Mouse (Mus musculus): ENCODE measurements at regions not wholly inside any gene's neighbourhood (a gene's known extent, or its start where the extent isn't known, plus 50 kb on each side); places are given as distances from the start of the nearest gene placed in this dataset.
A peak's percentile ranks its signal among the peaks of the same experiment; 100 is the strongest.

DNA sequence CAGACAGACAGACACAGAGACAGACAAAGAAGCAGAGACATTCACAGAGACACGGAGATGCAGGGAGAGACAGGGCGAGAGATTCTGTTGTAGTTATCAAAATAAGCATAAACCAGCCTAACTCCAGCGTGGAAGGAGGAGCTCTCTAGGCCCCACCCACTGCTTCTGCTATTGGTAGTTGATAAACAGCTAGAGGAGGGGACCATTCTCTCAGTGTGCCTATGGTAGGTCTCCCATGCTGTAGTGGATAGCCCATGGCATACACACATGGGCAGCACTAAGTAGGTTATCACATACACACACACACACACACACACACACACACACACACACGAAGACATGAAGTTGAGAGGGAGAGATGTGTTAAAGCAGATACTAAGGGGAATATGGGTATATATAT is 115.7 kb upstream of the Man2a1 start:
- WGBS = 77% methylated on average over 4 of the region's 4 CpGs
- H3K36me3 ChIP-seq (ENCODE audit: control insufficient read depth, insufficient read depth, low read length) = no peaks in the 10 kb centered on the region
- H3K4me3 ChIP-seq (ENCODE audit: low read depth, low read length) = no peak overlapping the region
- DNase-seq (ENCODE audit: low spot score) (no peak), ATAC-seq (ENCODE audit: low read depth) (no peak)
- H3K4me2 ChIP-seq (ENCODE audit: low read depth, low read length) = no peak overlapping the region
- no peak overlapping the region for H3K9ac ChIP-seq (ENCODE audit: low read depth, low read length)
- H3K27ac ChIP-seq (replicated peaks; ENCODE audit: low read depth, low read length) = no peak overlapping the region
- no peaks in the 10 kb centered on the region for H3K4me1 ChIP-seq (ENCODE audit: control insufficient read depth, insufficient read depth, low read length)
- no peaks in the 10 kb centered on the region for H3K27me3 ChIP-seq (replicated peaks; ENCODE audit: control insufficient read depth, insufficient read depth, low read length)
- H3K9me3 ChIP-seq (ENCODE audit: control insufficient read depth, low read length) = no peaks in the 10 kb centered on the region

DNA sequence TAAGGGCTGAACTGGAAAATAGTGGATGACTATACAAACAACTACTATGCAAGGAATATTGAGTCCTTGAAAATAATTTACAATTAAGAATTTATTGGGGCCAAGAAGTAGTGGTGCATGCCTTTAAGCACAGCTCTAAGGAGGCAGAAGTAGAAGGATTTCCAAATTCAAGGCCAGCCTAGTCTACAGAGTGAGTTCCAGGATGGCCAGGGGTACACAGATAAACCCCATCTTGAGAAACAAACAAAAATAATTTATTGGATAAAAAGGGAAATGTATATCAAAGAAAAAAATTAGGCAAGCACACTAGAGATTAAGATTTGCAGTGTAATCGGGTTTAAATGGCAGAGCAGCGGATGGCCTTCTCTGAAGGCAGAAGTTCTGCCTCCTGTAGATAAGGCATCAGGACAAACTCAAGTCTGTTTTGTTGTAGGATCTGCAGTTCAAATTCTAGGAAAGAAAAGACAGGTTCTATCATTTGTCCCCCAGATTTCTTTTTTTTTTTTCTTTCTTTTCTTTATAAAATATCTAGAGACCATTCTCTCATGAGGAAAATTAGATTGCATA is 110.7 kb upstream of the Man2a1 start:
- H3K27me3 ChIP-seq (replicated peaks; ENCODE audit: control insufficient read depth, insufficient read depth, low read length) = no peaks in the 10 kb centered on the region
- no peaks in the 10 kb centered on the region for H3K36me3 ChIP-seq (ENCODE audit: control insufficient read depth, insufficient read depth, low read length)
- DNase-seq (ENCODE audit: low spot score) (no peak), ATAC-seq (ENCODE audit: low read depth) (no peak)
- WGBS = 86% methylated on average over 2 of the region's 2 CpGs
- no peak overlapping the region for H3K4me2 ChIP-seq (ENCODE audit: low read depth, low read length)
- no peaks in the 10 kb centered on the region for H3K4me1 ChIP-seq (ENCODE audit: control insufficient read depth, insufficient read depth, low read length)
- no peak overlapping the region for H3K27ac ChIP-seq (replicated peaks; ENCODE audit: low read depth, low read length)
- H3K4me3 ChIP-seq (ENCODE audit: low read depth, low read length) = no peak overlapping the region
- H3K9ac ChIP-seq (ENCODE audit: low read depth, low read length) = no peak overlapping the region
- H3K9me3 ChIP-seq (ENCODE audit: control insufficient read depth, low read length) = no peaks in the 10 kb centered on the region

DNA sequence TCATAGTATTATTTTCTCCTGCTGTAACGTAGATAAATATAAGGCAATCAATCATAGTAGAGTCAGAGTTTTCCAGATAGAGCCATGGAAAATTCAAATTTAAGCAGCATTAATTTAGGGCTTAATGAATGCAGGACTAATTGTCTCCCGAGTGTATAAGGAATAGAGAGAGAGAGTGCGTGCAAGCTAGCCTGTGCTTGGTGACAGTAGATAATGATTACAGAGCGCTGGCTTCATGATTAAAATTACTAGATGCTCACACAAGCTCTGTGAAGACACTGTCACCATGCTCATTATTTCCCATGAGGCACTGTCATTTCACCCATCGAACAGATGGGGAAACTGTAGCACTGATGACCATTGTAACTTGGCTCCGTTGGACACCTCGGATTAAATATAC is 109.9 kb upstream of the Man2a1 start:
- no peak overlapping the region for H3K9ac ChIP-seq (ENCODE audit: low read depth, low read length)
- ATAC-seq (ENCODE audit: low read depth) (no peak), DNase-seq (ENCODE audit: low spot score) (no peak)
- no peaks in the 10 kb centered on the region for H3K27me3 ChIP-seq (replicated peaks; ENCODE audit: control insufficient read depth, insufficient read depth, low read length)
- WGBS = 84% methylated on average over 7 of the region's 7 CpGs
- H3K27ac ChIP-seq (replicated peaks; ENCODE audit: low read depth, low read length) = no peak overlapping the region
- no peak overlapping the region for H3K4me3 ChIP-seq (ENCODE audit: low read depth, low read length)
- H3K4me2 ChIP-seq (ENCODE audit: low read depth, low read length) = no peak overlapping the region
- H3K36me3 ChIP-seq (ENCODE audit: control insufficient read depth, insufficient read depth, low read length) = no peaks in the 10 kb centered on the region
- no peaks in the 10 kb centered on the region for H3K4me1 ChIP-seq (ENCODE audit: control insufficient read depth, insufficient read depth, low read length)
- H3K9me3 ChIP-seq (ENCODE audit: control insufficient read depth, low read length) = no peaks in the 10 kb centered on the region

DNA sequence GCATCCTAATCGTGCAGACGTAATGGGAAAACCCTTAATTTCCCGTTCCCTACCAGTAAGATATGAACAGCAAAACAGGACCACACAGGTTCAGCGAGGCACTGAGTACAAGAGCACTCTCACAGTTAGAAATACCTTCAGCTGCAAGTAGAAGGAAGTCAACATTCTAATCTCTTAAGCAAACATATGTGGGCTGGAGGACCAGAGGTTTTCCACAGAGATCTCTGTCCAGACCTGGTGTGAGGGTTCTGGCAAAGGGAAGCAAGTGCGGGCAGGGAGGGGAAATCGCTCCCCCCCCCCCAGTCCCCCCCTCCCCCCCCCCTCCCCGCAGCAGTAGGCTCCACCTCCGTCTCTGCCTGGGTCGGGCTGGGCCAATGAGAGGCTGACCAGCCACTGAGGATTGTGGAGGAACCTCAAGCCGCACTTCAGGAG is 108.6 kb upstream of the Man2a1 start:
- H3K27me3 ChIP-seq (replicated peaks; ENCODE audit: control insufficient read depth, insufficient read depth, low read length) = no peaks in the 10 kb centered on the region
- H3K9ac ChIP-seq (ENCODE audit: low read depth, low read length) = no peak overlapping the region
- no peak for DNase-seq (ENCODE audit: low spot score)
- no peaks in the 10 kb centered on the region for H3K4me1 ChIP-seq (ENCODE audit: control insufficient read depth, insufficient read depth, low read length)
- WGBS = 44% methylated on average over 7 of the region's 10 CpGs
- H3K27ac ChIP-seq (replicated peaks; ENCODE audit: low read depth, low read length) = no peak overlapping the region
- H3K36me3 ChIP-seq (ENCODE audit: control insufficient read depth, insufficient read depth, low read length) = no peaks in the 10 kb centered on the region
- H3K4me2 ChIP-seq (ENCODE audit: low read depth, low read length) = no peak overlapping the region
- no peaks in the 10 kb centered on the region for H3K9me3 ChIP-seq (ENCODE audit: control insufficient read depth, low read length)
- no peak overlapping the region for H3K4me3 ChIP-seq (ENCODE audit: low read depth, low read length)
- ATAC-seq (ENCODE audit: low read depth) = no peak

DNA sequence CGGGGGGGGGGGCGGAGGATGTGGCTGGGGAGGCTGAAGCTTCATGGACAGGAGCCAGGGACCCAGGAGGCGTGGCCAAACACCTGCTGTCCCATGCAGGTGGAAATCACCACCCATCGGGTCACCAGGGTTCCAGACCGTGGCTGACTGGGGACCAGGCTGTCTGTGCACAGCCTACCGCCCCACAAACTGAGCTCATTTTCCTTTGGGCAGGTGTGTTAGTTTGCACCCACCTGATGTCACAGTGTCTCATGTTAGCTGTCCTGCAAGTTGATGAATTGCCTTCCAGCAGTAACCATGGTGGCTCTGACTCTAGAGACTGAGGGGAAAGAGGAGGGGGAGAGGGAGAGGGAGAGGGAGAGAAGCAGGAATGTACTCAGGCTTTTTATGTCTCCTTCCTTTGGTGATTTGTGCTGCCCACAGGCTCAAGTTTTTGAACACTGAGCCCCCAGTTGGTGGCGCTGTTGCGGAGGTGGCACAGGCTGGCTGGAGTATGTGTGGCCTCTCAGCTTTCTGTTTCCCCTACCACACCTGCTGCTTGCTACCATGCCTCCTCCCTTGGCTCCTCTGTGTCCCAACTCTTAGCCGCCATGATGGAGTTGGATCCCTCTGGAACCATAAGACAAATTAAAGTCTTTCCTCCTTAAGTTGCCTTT is 107.8 kb upstream of the Man2a1 start:
- H3K9me3 ChIP-seq (ENCODE audit: control insufficient read depth, low read length) = no peaks in the 10 kb centered on the region
- H3K4me3 ChIP-seq (ENCODE audit: low read depth, low read length) = no peak overlapping the region
- no peak overlapping the region for H3K27ac ChIP-seq (replicated peaks; ENCODE audit: low read depth, low read length)
- H3K9ac ChIP-seq (ENCODE audit: low read depth, low read length) = no peak overlapping the region
- ATAC-seq (ENCODE audit: low read depth) = no peak
- H3K36me3 ChIP-seq (ENCODE audit: control insufficient read depth, insufficient read depth, low read length) = no peaks in the 10 kb centered on the region
- H3K27me3 ChIP-seq (replicated peaks; ENCODE audit: control insufficient read depth, insufficient read depth, low read length) = no peaks in the 10 kb centered on the region
- H3K4me2 ChIP-seq (ENCODE audit: low read depth, low read length) = no peak overlapping the region
- 49% methylated on average over 9 of the region's 9 CpGs for WGBS
- DNase-seq (ENCODE audit: low spot score) = no peak
- no peaks in the 10 kb centered on the region for H3K4me1 ChIP-seq (ENCODE audit: control insufficient read depth, insufficient read depth, low read length)

DNA sequence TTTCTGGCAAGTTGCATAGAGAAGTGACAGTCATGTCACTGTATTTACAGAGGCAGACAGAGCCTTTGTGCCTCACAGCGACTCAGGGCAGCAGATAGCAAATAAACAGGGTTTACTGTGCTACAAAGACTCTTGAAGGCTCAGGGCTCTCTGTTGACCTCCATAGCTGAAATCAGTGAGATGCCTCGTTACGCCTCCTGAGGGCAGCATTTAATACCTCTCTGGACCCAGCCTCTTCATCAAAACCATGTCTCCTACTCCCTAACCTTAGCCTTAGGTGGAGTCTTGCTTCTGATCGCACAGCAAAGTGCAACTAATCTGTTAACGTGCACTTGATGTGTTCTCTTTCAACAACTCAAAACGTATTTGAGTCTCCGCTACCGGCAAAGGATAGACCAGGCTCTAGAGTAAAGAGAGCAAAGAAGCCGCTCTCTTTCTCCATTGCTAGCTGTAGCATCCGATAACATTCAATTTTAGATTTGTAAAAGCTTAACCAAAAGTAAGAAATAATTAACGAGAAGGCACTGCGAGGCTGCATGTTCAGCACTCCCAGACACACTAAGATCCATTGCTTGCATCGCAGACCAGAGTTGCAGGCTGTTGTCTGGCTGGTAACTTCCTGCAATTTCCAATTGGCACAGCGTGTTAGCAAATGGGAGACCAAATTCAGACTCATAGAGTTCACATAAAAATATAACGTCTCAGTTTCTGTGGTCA is 101.1 kb upstream of the Man2a1 start:
- H3K4me3 ChIP-seq (ENCODE audit: low read depth, low read length) = no peak overlapping the region
- H3K9ac ChIP-seq (ENCODE audit: low read depth, low read length) = no peak overlapping the region
- peak; percentile 30 for DNase-seq (ENCODE audit: low spot score)
- no peaks in the 10 kb centered on the region for H3K4me1 ChIP-seq (ENCODE audit: control insufficient read depth, insufficient read depth, low read length)
- H3K36me3 ChIP-seq (ENCODE audit: control insufficient read depth, insufficient read depth, low read length) = no peaks in the 10 kb centered on the region
- H3K4me2 ChIP-seq (ENCODE audit: low read depth, low read length) = no peak overlapping the region
- no peak for ATAC-seq (ENCODE audit: low read depth)
- no peak overlapping the region for H3K27ac ChIP-seq (replicated peaks; ENCODE audit: low read depth, low read length)
- 52% methylated on average over 15 of the region's 15 CpGs for WGBS
- no peaks in the 10 kb centered on the region for H3K9me3 ChIP-seq (ENCODE audit: control insufficient read depth, low read length)
- no peaks in the 10 kb centered on the region for H3K27me3 ChIP-seq (replicated peaks; ENCODE audit: control insufficient read depth, insufficient read depth, low read length)

DNA sequence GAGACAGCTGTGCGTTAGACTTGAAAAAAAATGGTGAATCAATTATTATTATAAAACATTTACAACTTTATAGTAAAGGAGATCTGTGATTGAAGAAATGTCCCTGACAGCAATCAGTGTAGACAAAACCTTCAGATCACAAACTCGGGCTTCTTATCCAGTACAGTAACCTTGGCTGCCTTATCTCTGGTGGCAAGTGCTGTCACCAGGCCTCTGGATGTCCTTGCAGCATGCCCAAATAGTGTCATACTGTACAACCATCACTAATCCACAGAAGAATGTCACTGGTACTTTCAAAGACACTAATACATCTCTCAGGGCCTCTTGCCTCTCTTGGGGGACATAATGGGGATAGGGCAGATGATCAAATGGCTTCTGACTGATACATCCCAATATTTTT is 98.2 kb upstream of the Man2a1 start:
- Histone ChIP-seq H3K27ac (replicated peaks; ENCODE audit: low read depth, low read length) (no peak overlapping the region), H3K9ac (ENCODE audit: low read depth, low read length) (no peak overlapping the region), H3K27me3 (replicated peaks; ENCODE audit: control insufficient read depth, insufficient read depth, low read length) (no peaks in the 10 kb centered on the region), H3K4me3 (ENCODE audit: low read depth, low read length) (no peak overlapping the region), H3K9me3 (ENCODE audit: control insufficient read depth, low read length) (no peaks in the 10 kb centered on the region), H3K36me3 (ENCODE audit: control insufficient read depth, insufficient read depth, low read length) (no peaks in the 10 kb centered on the region), H3K4me2 (ENCODE audit: low read depth, low read length) (no peak overlapping the region), H3K4me1 (ENCODE audit: control insufficient read depth, insufficient read depth, low read length) (no peaks in the 10 kb centered on the region)
- 86% methylated on average over 2 of the region's 2 CpGs for WGBS
- no peak for ATAC-seq (ENCODE audit: low read depth)
- no peak for DNase-seq (ENCODE audit: low spot score)

DNA sequence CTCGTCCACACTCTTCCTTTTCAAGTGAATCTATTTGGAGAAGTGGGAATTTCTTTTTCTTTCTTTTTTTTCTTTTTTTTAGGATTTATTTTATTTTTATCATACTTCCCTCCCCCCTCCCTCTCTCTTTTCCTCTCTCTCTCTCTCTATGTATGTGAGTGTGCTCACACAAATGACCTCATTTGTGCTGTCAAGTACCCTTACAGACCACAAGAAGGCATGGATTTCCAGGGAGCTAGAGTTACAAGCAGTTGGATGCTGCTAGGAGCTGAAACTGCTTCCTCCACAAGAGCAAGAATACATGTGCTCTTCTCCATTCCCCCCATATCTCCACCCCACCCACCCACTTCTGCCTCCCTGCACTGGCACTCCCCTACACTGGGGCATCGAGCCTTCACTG is 94.6 kb upstream of the Man2a1 start:
- no peak overlapping the region for H3K4me3 ChIP-seq (ENCODE audit: low read depth, low read length)
- ATAC-seq (ENCODE audit: low read depth) (no peak), DNase-seq (ENCODE audit: low spot score) (no peak)
- no peaks in the 10 kb centered on the region for H3K36me3 ChIP-seq (ENCODE audit: control insufficient read depth, insufficient read depth, low read length)
- no peak overlapping the region for H3K4me2 ChIP-seq (ENCODE audit: low read depth, low read length)
- H3K9ac ChIP-seq (ENCODE audit: low read depth, low read length) = no peak overlapping the region
- no peaks in the 10 kb centered on the region for H3K9me3 ChIP-seq (ENCODE audit: control insufficient read depth, low read length)
- no peaks in the 10 kb centered on the region for H3K27me3 ChIP-seq (replicated peaks; ENCODE audit: control insufficient read depth, insufficient read depth, low read length)
- H3K27ac ChIP-seq (replicated peaks; ENCODE audit: low read depth, low read length) = no peak overlapping the region
- H3K4me1 ChIP-seq (ENCODE audit: control insufficient read depth, insufficient read depth, low read length) = no peaks in the 10 kb centered on the region
- 87% methylated on average over 2 of the region's 2 CpGs for WGBS
